Mouse (Mus musculus) fat pad, adult 2 months (tissue): ENCODE measurements around the gene Pxn.

ENCODE experiments used
- DNase-seq: peaks from one replicate; pipeline ENCODE4 v3.0.0-alpha.2; 2011; ENCODE audit warnings: low read depth, low spot score; ENCODE audit errors: extremely low read depth

The Pxn gene

DNA sequence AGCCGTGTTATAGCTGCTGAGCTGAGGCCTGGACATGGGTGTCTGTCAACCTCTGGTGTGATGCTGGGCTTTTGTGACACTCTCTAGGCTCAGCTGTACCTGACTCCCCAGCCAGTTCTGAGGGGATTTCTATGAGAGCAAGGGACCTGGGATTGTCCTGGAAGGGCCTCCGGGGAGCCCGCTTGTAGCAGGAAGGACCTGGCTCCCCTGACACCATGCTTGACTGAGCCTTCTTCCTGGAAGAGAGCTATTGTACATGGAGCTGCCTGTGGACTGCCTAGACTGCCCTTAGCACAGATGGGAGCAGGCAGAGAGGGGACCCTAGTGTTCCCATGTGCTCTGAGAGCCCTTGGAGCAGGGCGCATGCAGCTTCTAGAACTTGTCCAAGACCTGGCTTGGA lies 18.9 kb downstream of the Pxn start:
- no peak for DNase-seq

DNA sequence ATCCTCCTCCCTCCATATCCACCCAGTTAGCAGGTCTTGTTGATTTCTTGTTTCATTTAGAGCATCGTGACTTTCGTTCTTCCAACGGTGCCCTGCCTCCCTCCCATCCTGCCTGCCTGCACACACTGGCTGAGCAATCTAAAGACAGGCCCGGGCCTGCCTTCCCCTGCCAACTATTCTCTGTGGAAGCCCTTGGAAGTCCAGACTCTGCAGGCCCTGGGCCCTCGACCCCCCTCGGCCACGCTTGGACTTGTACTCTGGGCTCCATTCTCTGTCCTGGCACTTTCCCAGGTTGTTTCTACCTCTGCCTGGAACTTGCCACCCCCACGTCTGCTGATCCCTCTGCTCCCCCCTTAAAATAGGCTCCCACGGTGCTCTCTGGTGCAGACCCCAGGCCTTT lies 19.5 kb downstream of the Pxn start:
- DNase-seq = no peak

- DNase-seq = no peak
These were observed 20.2 kb downstream of the Pxn start for GRCm38 (mm10) chr5:115526456-115527202.

DNA sequence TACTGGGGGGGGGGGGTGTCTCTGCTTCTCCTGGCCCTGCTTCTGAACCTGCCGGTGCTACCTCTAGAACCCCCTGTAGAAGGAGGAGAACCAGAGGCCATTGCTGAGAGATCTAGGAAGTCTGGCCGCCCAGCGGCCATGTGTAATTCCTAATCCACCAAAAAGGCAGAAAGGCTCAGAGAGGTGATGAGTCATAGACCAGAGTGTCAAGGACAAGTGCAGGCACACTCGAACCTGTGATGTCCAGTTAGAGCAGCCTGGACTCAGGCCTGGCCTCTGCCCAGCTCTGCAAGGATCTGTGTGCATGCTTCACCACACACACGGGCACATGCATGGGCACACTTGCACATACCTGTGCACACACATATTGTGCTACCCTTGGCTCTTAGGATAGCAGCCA lies 21.7 kb downstream of the Pxn start:
- no peak for DNase-seq

DNA sequence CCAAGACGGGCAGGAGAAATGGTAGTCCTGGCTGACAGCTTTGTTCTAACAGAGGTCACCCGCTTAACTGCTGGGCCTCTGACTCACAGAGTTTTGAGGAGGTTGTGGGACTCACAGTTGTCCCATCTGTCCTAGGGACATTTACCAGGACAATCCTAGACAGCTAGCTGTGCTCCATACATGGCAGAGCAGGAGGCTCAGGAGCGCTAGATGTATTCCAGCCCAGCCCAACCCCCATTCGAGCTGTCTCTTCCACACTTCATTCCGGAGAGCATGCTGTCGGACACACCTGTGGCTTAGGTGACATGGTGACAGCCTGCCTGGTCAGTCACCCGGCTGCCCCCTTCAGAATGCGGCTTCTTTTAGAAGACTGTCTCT lies 22.9 kb downstream of the Pxn start:
- DNase-seq = no peak

DNA sequence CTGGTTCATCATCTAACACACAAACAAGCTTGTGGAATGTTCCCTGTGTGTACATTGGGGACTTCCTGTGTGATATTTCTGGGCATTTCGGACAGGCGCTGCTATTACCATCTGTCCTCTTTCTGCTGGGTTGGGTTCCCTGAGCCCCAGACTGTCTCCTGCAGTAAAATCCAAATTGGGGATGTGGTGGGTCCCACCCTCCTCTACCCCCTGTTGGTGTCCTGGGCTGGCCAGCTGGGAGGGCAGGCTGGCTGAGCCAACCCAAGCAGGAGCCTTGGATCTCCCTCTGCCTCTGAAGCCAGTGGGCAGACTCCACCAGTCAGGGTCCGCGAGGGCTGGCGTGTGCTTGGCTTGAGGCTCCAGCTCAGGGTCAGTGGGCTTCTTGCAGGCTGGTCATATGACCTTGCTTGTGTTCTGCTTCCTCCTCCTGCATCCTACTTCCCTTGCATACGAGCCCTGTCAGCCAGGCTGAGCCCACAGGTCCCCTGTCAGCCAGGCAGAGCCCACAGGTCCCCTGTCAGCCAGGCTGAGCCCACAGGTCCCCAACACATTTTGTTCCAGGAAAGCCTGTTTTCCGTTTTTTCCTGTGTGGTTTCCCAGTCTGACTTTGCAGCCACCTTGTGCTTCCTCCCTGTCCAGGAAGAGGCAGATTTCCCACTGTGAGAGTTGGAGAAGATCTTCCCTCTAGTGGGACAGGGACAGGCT lies 23.4 kb downstream of the Pxn start:
- DNase-seq = no peak

- DNase-seq = no peak
These were observed 24.0 kb downstream of the Pxn start for GRCm38 (mm10) chr5:115530447-115530809.

- DNase-seq = no peak
These were observed 25.3 kb downstream of the Pxn start for GRCm38 (mm10) chr5:115531671-115532270.

DNA sequence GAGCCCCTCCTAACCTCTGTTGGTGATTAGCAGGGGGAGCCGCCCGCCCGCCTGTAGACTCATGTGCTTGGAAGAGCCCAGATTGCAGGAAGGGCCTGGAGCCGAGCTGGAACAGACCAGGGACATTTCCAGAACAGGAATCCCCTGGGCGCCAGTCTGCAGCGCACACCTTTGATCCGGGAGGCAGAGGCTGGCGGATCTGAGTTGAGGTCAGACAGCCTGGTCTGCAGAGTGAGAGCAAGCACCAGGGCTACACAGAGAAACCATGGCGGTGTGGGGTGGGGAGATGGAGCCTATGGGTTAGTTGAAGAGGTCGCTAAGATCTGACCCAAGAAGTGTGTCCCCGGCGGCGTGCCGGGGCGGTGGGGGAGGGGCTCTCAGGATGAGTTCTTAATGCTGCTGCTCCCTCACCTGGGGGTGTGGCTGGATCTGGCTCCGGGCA lies 27.8 kb downstream of the Pxn start:
- no peak for DNase-seq

- no peak for DNase-seq
These were observed 28.4 kb downstream of the Pxn start for GRCm38 (mm10) chr5:115534856-115535255.

DNA sequence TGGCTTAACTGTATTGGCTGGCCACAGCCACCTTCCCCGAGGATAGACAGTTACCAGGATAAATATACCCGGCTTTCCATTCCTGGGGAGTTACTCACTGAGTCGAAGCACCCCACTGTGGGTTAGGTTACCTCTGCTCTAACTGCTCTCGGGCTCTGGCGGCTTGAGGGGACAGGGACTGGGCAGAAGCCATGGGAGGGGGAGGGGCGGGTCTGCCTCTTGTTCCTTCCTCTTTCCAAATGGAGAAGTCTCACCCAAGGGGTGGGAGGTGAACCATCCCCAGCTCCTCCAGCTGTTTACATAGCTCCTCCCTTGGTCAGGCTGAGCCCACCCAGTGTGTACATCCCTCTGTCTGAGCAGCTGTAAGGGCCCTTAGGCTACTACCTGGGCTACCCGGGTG lies 29.2 kb downstream of the Pxn start:
- no peak for DNase-seq

DNA sequence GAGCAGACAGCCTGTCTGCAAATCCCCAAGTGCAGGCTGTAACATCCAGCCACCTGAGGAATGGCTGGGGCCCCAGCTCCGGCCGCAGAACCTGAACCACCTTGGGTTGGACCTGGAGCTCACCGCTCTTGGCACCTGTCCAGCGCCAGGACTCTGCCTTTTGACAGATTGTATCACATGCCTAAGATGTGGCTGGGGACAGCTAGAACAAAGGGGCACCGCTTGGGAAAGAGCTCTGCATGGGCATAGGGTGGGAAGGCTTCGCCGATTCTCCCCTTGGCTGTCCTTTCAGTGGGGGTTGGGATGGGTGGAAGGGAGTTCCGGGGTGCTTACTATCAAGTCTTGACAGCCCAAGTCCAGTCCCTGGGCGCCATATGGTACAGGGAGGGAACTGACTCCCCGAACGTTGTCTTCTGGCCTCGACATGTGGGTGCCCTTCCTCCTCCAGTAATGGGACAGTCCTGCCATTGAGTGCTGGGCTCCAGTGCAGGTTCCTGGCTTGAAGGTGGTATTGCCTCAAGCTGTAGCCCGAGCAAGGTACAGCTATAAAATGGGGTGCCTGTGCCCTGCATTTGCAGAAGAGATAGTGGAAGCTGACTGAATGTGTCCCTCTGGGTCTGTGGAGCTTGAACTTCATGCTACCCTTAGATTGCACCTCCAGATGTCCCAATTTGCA lies 31.7 kb downstream of the Pxn start:
- no peak for DNase-seq

- no peak for DNase-seq
These were observed 32.2 kb downstream of the Pxn start for GRCm38 (mm10) chr5:115538693-115539043.

DNA sequence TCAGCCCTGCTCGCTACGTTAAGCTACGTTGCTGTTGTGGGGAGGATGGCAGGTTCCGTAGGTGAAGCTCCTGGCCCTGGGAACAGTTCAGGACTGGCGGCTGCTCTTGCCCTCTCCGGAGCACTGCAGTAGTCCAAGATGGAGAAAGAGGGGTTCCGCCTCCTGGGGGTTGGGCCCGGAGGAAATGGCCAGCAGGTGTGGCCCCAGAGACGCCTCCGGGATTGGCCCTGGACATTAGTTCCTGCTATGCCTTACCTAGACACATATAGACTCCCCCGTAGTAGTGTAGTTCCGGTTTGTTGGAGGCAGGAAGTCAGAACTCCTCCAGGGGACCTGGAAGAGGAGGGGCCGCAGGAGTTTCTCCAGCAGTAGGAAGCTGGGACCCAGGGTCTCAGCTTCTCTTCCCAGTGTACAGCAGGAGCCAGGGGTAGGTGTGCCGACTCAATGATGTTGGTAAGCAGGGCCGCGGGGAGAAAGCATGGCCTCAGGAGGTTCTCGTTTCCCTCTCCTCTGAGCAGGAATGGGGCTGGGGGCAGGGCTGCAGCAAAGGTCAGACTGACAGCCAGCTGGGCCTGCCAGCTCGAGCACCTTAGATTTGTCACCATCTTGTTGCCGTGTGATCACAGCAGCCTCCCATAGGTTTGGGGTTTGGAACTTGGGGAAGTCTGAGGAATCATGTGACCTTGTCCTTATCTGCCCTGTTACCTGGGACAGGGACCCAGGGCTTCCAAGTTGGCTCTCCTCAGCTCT lies 36.3 kb downstream of the Pxn start:
- DNase-seq = no peak

DNA sequence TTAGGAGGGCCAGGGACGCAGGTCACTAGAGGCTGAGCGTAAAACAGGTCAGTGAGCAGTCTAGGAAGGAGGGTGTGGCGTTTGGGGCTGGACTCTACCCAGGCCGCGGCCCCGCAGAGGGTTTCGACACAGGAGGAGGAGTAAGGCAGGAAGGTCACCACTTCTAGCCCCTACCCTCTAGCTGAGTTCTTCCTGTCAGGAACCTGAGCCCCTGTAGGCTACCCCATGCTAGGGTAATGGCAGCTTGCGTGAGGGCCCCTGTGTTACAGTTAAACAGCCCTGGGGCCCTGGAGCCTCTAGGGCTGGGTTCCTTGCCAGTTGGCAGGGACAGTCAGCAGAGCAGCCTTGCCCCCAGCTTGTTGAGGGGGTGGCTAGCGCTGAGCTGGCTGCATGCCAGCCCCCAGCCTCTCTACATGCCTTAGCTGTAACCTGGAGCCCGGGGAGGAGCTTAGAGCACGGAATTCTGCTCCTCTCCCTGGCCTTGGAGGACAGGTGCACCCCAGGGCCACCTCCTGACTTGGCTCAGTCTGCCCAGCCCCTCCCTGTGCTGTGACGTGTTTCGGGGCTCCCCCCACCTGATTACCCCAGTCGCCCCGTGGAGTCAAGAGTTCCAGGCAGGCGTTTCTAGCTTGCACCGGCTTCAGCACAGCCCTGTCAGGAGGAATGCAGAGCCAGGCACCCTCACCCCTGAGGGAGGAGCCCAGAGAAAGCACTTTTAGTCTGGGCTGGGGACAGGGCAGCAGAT lies 37.2 kb downstream of the Pxn start:
- DNase-seq = no peak

DNA sequence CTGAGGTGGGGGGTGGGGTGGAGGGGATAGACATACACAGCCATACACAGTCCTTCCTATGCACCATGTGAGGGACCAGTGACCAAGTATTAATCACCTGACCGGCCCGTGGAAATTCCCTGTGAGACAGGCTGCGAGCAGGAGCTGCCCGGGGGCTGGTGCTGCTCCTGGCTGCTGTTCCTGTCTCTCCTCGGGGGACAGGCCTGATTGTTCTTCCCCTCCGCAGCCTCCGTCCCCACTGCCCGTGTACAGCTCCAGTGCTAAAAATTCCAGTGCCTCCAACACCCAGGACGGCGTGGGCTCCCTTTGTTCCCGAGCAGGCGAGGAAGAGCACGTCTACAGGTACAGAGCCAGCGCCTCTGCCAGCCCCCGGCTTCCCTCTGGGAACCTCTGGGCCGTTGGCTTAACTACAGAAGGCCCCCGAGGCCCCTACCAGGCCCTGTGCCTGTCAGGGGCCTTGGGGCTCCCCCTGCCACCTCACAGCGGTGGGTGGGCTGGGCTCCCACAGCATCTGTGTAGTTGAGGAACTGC lies 38.2 kb downstream of the Pxn start:
- no peak for DNase-seq

DNA sequence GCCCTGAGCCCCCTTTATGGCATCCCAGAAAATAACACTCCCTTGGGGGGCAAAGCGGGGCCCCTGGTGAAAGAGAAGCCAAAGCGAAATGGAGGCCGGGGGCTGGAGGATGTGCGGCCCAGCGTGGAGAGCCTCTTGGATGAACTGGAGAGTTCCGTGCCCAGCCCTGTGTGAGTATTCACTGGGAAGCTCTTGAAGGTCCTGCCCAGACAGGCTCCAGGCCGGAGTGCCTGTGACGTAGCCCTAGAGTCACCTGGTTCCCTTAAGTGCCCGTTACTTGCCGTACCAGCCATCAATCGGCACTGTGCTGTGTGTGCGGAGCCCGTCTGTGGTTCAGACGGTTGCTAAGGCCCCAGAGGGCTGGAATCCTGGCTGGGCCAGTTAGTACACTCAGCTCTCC lies 39.2 kb downstream of the Pxn start:
- DNase-seq = no peak

DNA sequence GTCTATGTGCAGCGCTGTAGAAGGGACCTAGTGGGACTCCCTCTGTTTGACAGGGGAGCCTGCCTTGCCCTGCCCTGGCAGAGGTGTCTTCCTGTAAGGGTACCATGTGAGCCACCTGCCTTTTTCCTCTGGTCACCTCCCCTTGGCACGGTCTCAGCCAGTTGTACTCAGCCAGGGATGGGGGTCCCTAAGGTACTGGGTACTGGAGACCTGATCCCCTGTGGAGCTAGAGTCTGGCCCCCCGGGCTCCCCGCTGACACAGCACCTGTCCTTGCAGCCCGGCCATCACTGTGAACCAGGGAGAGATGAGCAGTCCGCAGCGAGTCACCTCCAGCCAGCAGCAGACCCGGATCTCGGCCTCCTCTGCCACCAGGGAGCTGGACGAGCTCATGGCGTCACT lies 40.1 kb downstream of the Pxn start:
- no peak for DNase-seq

GRCm38 (mm10) chr5:115547014-115547413 lies 40.5 kb downstream of the Pxn start:
- DNase-seq = no peak

- no peak for DNase-seq
These were observed 40.9 kb downstream of the Pxn start for GRCm38 (mm10) chr5:115547421-115547820.
